Mouse (Mus musculus) ES-Bruce4 (cell line): ENCODE results near the gene Smarcad1.
A peak's percentile ranks its signal among the peaks of the same experiment; 100 is the strongest.

ENCODE experiments used
- CTCF ChIP-seq: IDR thresholded peaks from one replicate; pipeline ENCODE4 v1.8.1; 2011; ENCODE audit warnings: low read depth, low read length
- EP300 ChIP-seq: IDR thresholded peaks from 2 replicates; pipeline ENCODE4 v1.6.1; 2011; ENCODE audit warnings: low read depth, low read length; ENCODE audit not compliant: insufficient read depth
- POLR2A ChIP-seq: IDR thresholded peaks from one replicate; pipeline ENCODE4 v1.8.1; 2011; ENCODE audit warnings: low read length; ENCODE audit not compliant: insufficient read depth

DNA sequence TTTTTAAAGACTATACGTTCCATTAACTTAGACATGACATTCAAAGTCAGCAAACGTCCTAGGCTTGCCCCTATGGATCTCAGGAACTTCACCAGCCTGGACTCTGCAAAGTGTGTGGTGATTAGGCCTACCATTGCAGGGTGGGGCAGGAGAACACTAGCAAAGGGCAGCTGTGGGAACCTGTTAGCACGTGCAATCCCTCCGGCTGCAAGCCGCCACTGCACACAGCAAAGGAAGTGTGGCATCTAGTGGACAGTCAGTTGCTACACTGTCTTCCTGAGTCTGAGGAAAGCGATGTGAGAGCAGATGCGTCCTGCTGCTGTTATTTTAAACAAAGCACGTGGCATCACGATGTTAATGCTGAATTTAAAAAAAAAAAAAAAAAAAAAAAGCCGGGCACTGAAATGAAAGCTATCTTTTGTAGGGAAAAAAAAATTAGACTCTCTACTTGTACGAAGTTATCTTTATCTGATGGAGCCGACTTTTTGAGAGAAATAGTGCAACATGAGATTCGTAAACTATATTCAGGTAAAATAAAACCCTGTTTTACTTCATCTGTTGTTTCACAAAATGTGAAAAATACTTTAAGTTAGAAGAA lies 45.5 kb upstream of the Smarcad1 start:
- no peak for TF ChIP-seq EP300
- TF ChIP-seq POLR2A: no peak
- TF ChIP-seq CTCF: peak; percentile 65
